Mouse (Mus musculus) CH12.LX (cell line): Measurements from ENCODE around the gene Sobp. TPM values are rescaled to one million over a fixed set of nuclear protein-coding genes. Genes with fewer than 3 reads are reported as not detected.

Experiments used
- DNase-seq: peaks from one replicate; pipeline ENCODE4 v3.0.0-alpha.2; 2013; ENCODE audit errors: extremely low read depth
- H3K27ac ChIP-seq: 2 replicates; pipeline ENCODE4 v1.5.1; 2012; ENCODE audit warnings: low read depth, mild to moderate bottlenecking, control low read depth, moderate library complexity; ENCODE audit not compliant: insufficient read depth
- H3K27me3 ChIP-seq: replicated peaks from 2 replicates; pipeline ENCODE3; 2012; ENCODE audit warnings: inconsistent platforms
- H3K36me3 ChIP-seq, 2 experiments: replicated peaks in 1 of 2; 2 replicates each; pipeline versions ENCODE3 to v1.6.1; 2012; ENCODE audit warnings: inconsistent platforms in 1 of 2, low read length in 1 of 2, mild to moderate bottlenecking in 1 of 2, mixed read lengths in 1 of 2, moderate library complexity in 1 of 2; ENCODE audit not compliant: control insufficient read depth in 1 of 2, insufficient read depth in 1 of 2
- H3K4me1 ChIP-seq, 2 experiments: 2 replicates each; pipeline ENCODE4 v1.6.1; 2012; ENCODE audit warnings: inconsistent platforms in 1 of 2, moderate library complexity in 1 of 2; ENCODE audit not compliant: insufficient read depth in 2 of 2, control insufficient read depth in 1 of 2
- H3K4me2 ChIP-seq: 2 replicates; pipeline ENCODE4 v1.6.1; 2012; ENCODE audit warnings: low read depth, mild to moderate bottlenecking, control low read depth; ENCODE audit not compliant: poor library complexity, insufficient read depth, severe bottlenecking
- H3K4me3 ChIP-seq, 3 experiments: fragments of 150-350 bp in 1 of 3; sonication (generic) in 1 of 3; replicated peaks in 1 of 3; 2 replicates each; pipeline versions ENCODE3 to v1.5.1; 2011 to 2012; ENCODE audit warnings: low read depth in 2 of 3, low read length in 2 of 3, mild to moderate bottlenecking in 2 of 3, moderate library complexity in 2 of 3, control low read depth in 1 of 3, improper control_type of control experiment in 1 of 3, inconsistent platforms in 1 of 3, mixed read lengths in 1 of 3; ENCODE audit not compliant: poor library complexity in 1 of 3
- H3K79me2 ChIP-seq: replicated peaks from 2 replicates; pipeline ENCODE4 v1.6.1; 2012; ENCODE audit warnings: mild to moderate bottlenecking, moderate library complexity; ENCODE audit not compliant: control insufficient read depth, poor library complexity, insufficient read depth, severe bottlenecking; ENCODE audit errors: extremely low read depth
- H3K9ac ChIP-seq: 2 replicates; pipeline ENCODE4 v1.6.1; 2012; ENCODE audit warnings: low read depth, mild to moderate bottlenecking, control low read depth, moderate library complexity; ENCODE audit not compliant: insufficient read depth
- H3K9me3 ChIP-seq: replicated peaks from 2 replicates; pipeline ENCODE3; 2012; ENCODE audit warnings: low read length, inconsistent platforms, mixed read lengths
- BHLHE40 ChIP-seq: IDR thresholded peaks from 2 replicates; pipeline ENCODE4 v1.6.1; 2011; ENCODE audit warnings: mild to moderate bottlenecking, low read depth, low read length, improper control_type of control experiment
- CHD1 ChIP-seq: IDR thresholded peaks from 2 replicates; pipeline ENCODE4 v1.6.1; 2012; ENCODE audit warnings: low read depth, low read length, improper control_type of control experiment, inconsistent platforms
- CHD2 ChIP-seq: IDR thresholded peaks from 2 replicates; pipeline ENCODE4 v1.6.1; 2011; ENCODE audit warnings: low read length, improper control_type of control experiment
- CTCF ChIP-seq, 2 experiments: IDR thresholded peaks in 1 of 2; conservative IDR thresholded peaks in 1 of 2; 2 replicates each; pipeline ENCODE4 v1.5.1; 2011 to 2012; ENCODE audit warnings: low read depth in 2 of 2, low read length in 2 of 2, improper control_type of control experiment in 1 of 2, inconsistent platforms in 1 of 2, mild to moderate bottlenecking in 1 of 2, moderate library complexity in 1 of 2
- E2F4 ChIP-seq: IDR thresholded peaks from 2 replicates; pipeline ENCODE4 v1.6.1; 2011; ENCODE audit warnings: low read depth, low read length, improper control_type of control experiment; ENCODE audit not compliant: insufficient replicate concordance
- EP300 ChIP-seq: IDR thresholded peaks from 2 replicates; pipeline ENCODE4 v1.6.1; 2011; ENCODE audit warnings: low read length, improper control_type of control experiment
- ETS1 ChIP-seq: conservative IDR thresholded peaks from 2 replicates; pipeline ENCODE4 v1.6.1; 2012; ENCODE audit warnings: low read depth, mild to moderate bottlenecking, inconsistent platforms, low read length, improper control_type of control experiment, moderate library complexity
- GABPA ChIP-seq: IDR thresholded peaks from 2 replicates; pipeline ENCODE4 v1.6.1; 2012; ENCODE audit warnings: low read depth, low read length, improper control_type of control experiment, inconsistent platforms; ENCODE audit not compliant: insufficient replicate concordance
- IRF4 ChIP-seq: IDR thresholded peaks from 2 replicates; pipeline ENCODE4 v1.6.1; 2014; ENCODE audit warnings: low read depth, mild to moderate bottlenecking, inconsistent platforms, low read length, improper control_type of control experiment
- KAT2A ChIP-seq: IDR thresholded peaks from 2 replicates; pipeline ENCODE4 v1.6.1; 2012; ENCODE audit warnings: low read length, improper control_type of control experiment, inconsistent platforms; ENCODE audit not compliant: insufficient replicate concordance
- MAFK ChIP-seq: IDR thresholded peaks from 2 replicates; pipeline ENCODE4 v1.6.1; 2011; ENCODE audit warnings: low read length, improper control_type of control experiment; ENCODE audit not compliant: insufficient replicate concordance
- MAX ChIP-seq: IDR thresholded peaks from 2 replicates; pipeline ENCODE4 v1.6.1; 2011; ENCODE audit warnings: low read length, improper control_type of control experiment
- MYC ChIP-seq: IDR thresholded peaks from 2 replicates; pipeline ENCODE4 v1.6.1; 2011; ENCODE audit warnings: low read depth, mild to moderate bottlenecking, improper control_type of control experiment, low read length
- NELFE ChIP-seq: IDR thresholded peaks from 2 replicates; pipeline ENCODE4 v1.6.1; 2011; ENCODE audit warnings: low read depth, low read length, improper control_type of control experiment
- NRF1 ChIP-seq: IDR thresholded peaks from 2 replicates; pipeline ENCODE4 v1.6.1; 2014; ENCODE audit warnings: low read depth, mild to moderate bottlenecking, inconsistent platforms, low read length, improper control_type of control experiment, moderate library complexity
- PAX5 ChIP-seq: IDR thresholded peaks from 2 replicates; pipeline ENCODE4 v1.6.1; 2012; ENCODE audit warnings: low read length, inconsistent platforms, mixed read lengths
- POLR2A ChIP-seq: IDR thresholded peaks from 2 replicates; pipeline ENCODE4 v1.6.1; 2011; ENCODE audit warnings: low read depth, mild to moderate bottlenecking, improper control_type of control experiment, low read length
- RCOR1 ChIP-seq: conservative IDR thresholded peaks from 2 replicates; pipeline ENCODE4 v1.6.1; 2012; ENCODE audit warnings: low read depth, mild to moderate bottlenecking, inconsistent platforms, low read length, improper control_type of control experiment
- SIN3A ChIP-seq: IDR thresholded peaks from 2 replicates; pipeline ENCODE4 v1.6.1; 2012; ENCODE audit warnings: low read length, improper control_type of control experiment, inconsistent platforms
- SMC3 ChIP-seq: IDR thresholded peaks from 2 replicates; pipeline ENCODE4 v1.6.1; 2011; ENCODE audit warnings: low read depth, low read length, improper control_type of control experiment
- TBP ChIP-seq: conservative IDR thresholded peaks from 2 replicates; pipeline ENCODE4 v1.6.1; 2011; ENCODE audit warnings: low read depth, low read length, improper control_type of control experiment
- TCF12 ChIP-seq: IDR thresholded peaks from 2 replicates; pipeline ENCODE4 v1.6.1; 2014; ENCODE audit warnings: low read depth, mild to moderate bottlenecking, inconsistent platforms, low read length, improper control_type of control experiment
- UBTF ChIP-seq: IDR thresholded peaks from 2 replicates; pipeline ENCODE4 v1.6.1; 2012; ENCODE audit warnings: low read depth, mild to moderate bottlenecking, inconsistent platforms, low read length, improper control_type of control experiment, moderate library complexity
- USF1 ChIP-seq: IDR thresholded peaks from 2 replicates; pipeline ENCODE4 v1.6.1; 2014; ENCODE audit warnings: low read depth, mild to moderate bottlenecking, inconsistent platforms, low read length, improper control_type of control experiment
- ZC3H11A ChIP-seq: IDR thresholded peaks from 2 replicates; pipeline ENCODE4 v1.6.1; 2012; ENCODE audit warnings: low read depth, mild to moderate bottlenecking, inconsistent platforms, low read length, improper control_type of control experiment
- ZKSCAN1 ChIP-seq: IDR thresholded peaks from 2 replicates; pipeline ENCODE4 v1.6.1; 2012; ENCODE audit warnings: low read depth, inconsistent platforms, low read length, improper control_type of control experiment, borderline replicate concordance
- dilution Hi-C: fragments of 300-500 bp; cut with MboI; formaldehyde crosslinking; loops from 2 replicates; pipeline ENCODE4 v1.14.3; 2020; ENCODE audit warnings: low sequenced_read_pairs; ENCODE audit not compliant: extremely low pct_unique_long_range_greater_than_20kb, extremely low pct_ligation_motif_present
- in situ Hi-C: fragments of 300-500 bp; cut with MboI; formaldehyde crosslinking; loops from 3 replicates; pipeline ENCODE4 v1.14.3; 2019; ENCODE audit warnings: low sequenced_read_pairs, low pct_ligation_motif_present, low pct_unique_long_range_greater_than_20kb, mixed read lengths
- polyA plus RNA-seq: library from polyadenylated mRNA; unstranded; fragments of >175 nt; gene quantifications from 2 replicates; pipeline ENCODE4 v1.2.1, GENCODE M21; 2012; ENCODE audit warnings: low read depth; ENCODE audit not compliant: insufficient read length
- total RNA-seq, 2 experiments: library from RNA; depleted of rRNA; stranded (reverse); fragments of 300-350 nt in 1 of 2; fragments of >200 nt in 1 of 2; gene quantifications; 2 replicates each; pipeline ENCODE4 v1.2.3; 2012 to 2014

Sobp gene
- total and polyA plus RNA-seq, 3 experiments = 0.04 to 0.77 (median 0.08) TPM

DNA sequence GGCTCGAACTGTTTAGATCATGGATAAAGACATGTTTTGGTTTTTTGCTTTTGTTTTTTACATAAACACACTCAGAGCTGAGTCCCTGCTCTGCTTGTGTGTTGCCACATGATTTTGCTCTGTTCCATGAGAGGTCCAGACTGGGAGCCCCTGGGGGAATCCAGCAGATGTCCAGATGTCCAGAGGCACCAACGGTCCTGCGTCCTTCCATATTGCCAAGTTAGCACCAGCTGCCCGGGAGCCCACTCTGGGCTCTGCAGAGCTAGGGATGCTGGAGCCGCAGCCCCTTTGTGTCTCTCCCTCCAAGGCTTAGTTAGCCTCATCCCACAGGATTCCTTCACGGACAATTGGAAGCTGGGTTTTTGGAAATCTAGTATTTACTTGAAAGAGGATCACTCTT, 212.6 kb downstream of the Sobp start:
- TF ChIP-seq USF1 (no peak), ZC3H11A (no peak), KAT2A (no peak), SIN3A (no peak), BHLHE40 (no peak), ETS1 (no peak), PAX5 (no peak), MYC (no peak), TBP (no peak), MAFK (no peak), NRF1 (no peak)
- Histone ChIP-seq H3K79me2 (no peaks in the 10 kb centered on the region), H3K4me1 (peaks cover 7 to 14% of the 10 kb centered on the region in 2 experiments), H3K9ac (no peak overlapping the region), H3K4me3 (no peak overlapping the region), H3K9me3 (no peaks in the 10 kb centered on the region), H3K4me2 (no peak overlapping the region), H3K27ac (no peak overlapping the region), H3K27me3 (no peaks in the 10 kb centered on the region), H3K36me3 (no peaks in the 10 kb centered on the region)
- DNase-seq = no peak
- dilution Hi-C loops = no loop called here
- in situ Hi-C loops = no loop called here

DNA sequence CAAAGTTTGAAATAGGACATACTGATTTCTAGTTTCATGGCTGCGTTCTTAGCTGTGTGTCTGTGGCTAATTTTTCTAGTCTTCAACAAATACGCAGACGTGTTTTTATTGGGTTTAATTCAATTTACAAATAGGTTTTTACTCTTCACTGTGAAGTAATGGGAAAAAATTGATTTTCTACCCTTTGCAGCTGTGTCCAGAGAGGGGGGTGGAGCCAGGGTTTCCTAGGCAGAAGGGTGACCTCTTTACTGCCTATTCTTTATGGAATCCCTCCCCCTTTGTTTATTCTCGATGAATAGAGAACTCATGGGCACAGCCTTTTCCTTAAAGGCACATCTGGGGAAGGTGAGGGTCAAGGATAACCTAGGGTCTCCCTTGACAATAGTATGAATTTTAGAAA, 215.6 kb downstream of the Sobp start:
- DNase-seq = no peak
- H3K4me3 ChIP-seq = no peak overlapping the region
- H3K9ac ChIP-seq = no peak overlapping the region
- peaks cover 7 to 14% of the 10 kb centered on the region in 2 experiments for H3K4me1 ChIP-seq
- H3K27me3 ChIP-seq = no peaks in the 10 kb centered on the region
- dilution Hi-C loops (no loop called here), in situ Hi-C loops (no loop called here)
- no peaks in the 10 kb centered on the region for H3K79me2 ChIP-seq
- H3K36me3 ChIP-seq = no peaks in the 10 kb centered on the region
- no peak for TF ChIP-seq ZC3H11A
- TF ChIP-seq CHD1 = no peak
- TF ChIP-seq ZKSCAN1 = no peak
- no peak for TF ChIP-seq TCF12
- TF ChIP-seq E2F4 = no peak
- TF ChIP-seq GABPA = no peak
- no peak for TF ChIP-seq UBTF
- no peak for TF ChIP-seq CTCF (conservative IDR thresholded peaks at IDR 0.05 in 1 of 2, IDR thresholded peaks at IDR 0.05 in 1 of 2; ENCODE audit: low read depth in 2 of 2, low read length in 2 of 2)
- TF ChIP-seq RCOR1 = no peak
- TF ChIP-seq IRF4 = no peak
- TF ChIP-seq SMC3 = no peak
- no peak for TF ChIP-seq EP300
- TF ChIP-seq POLR2A = no peak
- TF ChIP-seq NELFE = no peak
- TF ChIP-seq TBP = no peak
- TF ChIP-seq CHD2 = no peak
- no peak for TF ChIP-seq BHLHE40
- TF ChIP-seq MAX = no peak
- no peak for TF ChIP-seq MYC
- no peak overlapping the region for H3K4me2 ChIP-seq
- no peak overlapping the region for H3K27ac ChIP-seq
- H3K9me3 ChIP-seq = no peaks in the 10 kb centered on the region
